Mouse (Mus musculus) G1E (cell line): Measurements from ENCODE around the gene Insl3.

ENCODE experiments used
- CTCF ChIP-seq: IDR thresholded peaks from 2 replicates; pipeline ENCODE4 v1.5.1; 2012; ENCODE audit warnings: low read depth, low read length, inconsistent platforms, mixed read lengths
- POLR2AphosphoS5 ChIP-seq: IDR thresholded peaks from 2 replicates; pipeline ENCODE4 v1.6.1; 2012; ENCODE audit warnings: low read depth, low read length, inconsistent platforms; ENCODE audit not compliant: insufficient replicate concordance
- TAL1 ChIP-seq: conservative IDR thresholded peaks from 2 replicates; pipeline ENCODE4 v1.6.1; 2012; ENCODE audit warnings: low read depth, low read length, inconsistent platforms, mixed read lengths

- TF ChIP-seq CTCF (peak; percentile 72), POLR2AphosphoS5 (no peak), TAL1 (no peak)
Measured at GRCm38 (mm10) chr8:71709800-71710446, 20.9 kb downstream of the Insl3 start.
